Mouse (Mus musculus): ENCODE measurements around the gene Ptprh.

Ptprh gene

GRCm38 (mm10) chr7:4603873-4604272 lies at the start of gene Ptprh:
Gene Ptprh (minus strand): TSS chr7:4604041.
- DNase-seq: no peak

GRCm38 (mm10) chr7:4653351-4653750 lies 49.5 kb upstream of the Ptprh start:
- no peak for DNase-seq

- peak in 1 of 2 experiments; percentile 1 for DNase-seq
Observed at GRCm38 (mm10) chr7:4652726-4653125, 48.9 kb upstream of the Ptprh start.

- peak in 1 of 2 experiments; percentile 2 for DNase-seq
Observed at GRCm38 (mm10) chr7:4651581-4651980, 47.7 kb upstream of the Ptprh start.

GRCm38 (mm10) chr7:4647992-4648391 lies 44.2 kb upstream of the Ptprh start:
- peak in 1 of 2 experiments; percentile 1 for DNase-seq

GRCm38 (mm10) chr7:4647291-4647690 lies 43.5 kb upstream of the Ptprh start:
- DNase-seq: peak in 1 of 2 experiments; percentile 3

- peak in 1 of 2 experiments; percentile 2 for DNase-seq
Observed at GRCm38 (mm10) chr7:4646806-4647205, 43.0 kb upstream of the Ptprh start.

- DNase-seq: no peak
Observed at GRCm38 (mm10) chr7:4643225-4643624, 39.4 kb upstream of the Ptprh start.

GRCm38 (mm10) chr7:4641956-4642355 lies 38.1 kb upstream of the Ptprh start:
- no peak for DNase-seq

- DNase-seq: no peak
Observed at GRCm38 (mm10) chr7:4641155-4641554, 37.3 kb upstream of the Ptprh start.

GRCm38 (mm10) chr7:4636179-4636578 lies 32.3 kb upstream of the Ptprh start:
- DNase-seq: no peak

- DNase-seq: no peak
Observed at GRCm38 (mm10) chr7:4631031-4631430, 27.2 kb upstream of the Ptprh start, which contains the start of gene Tmem86b. Gene Tmem86b (minus strand): TSS chr7:4631422.

GRCm38 (mm10) chr7:4630198-4630597 lies 26.4 kb upstream of the Ptprh start:
- no peak for DNase-seq

GRCm38 (mm10) chr7:4629586-4629985 lies 25.7 kb upstream of the Ptprh start:
- DNase-seq: peak; percentile 49 to 62

- DNase-seq: no peak
Observed at GRCm38 (mm10) chr7:4625928-4626327, 22.1 kb upstream of the Ptprh start.

GRCm38 (mm10) chr7:4624343-4624742 lies 20.5 kb upstream of the Ptprh start:
- DNase-seq: peak in 1 of 2 experiments; percentile 36

GRCm38 (mm10) chr7:4623544-4624189 lies 19.8 kb upstream of the Ptprh start:
- peak; percentile 59 to 80 for DNase-seq

- no peak for DNase-seq
Observed at GRCm38 (mm10) chr7:4619979-4620378, 16.1 kb upstream of the Ptprh start.

- DNase-seq: no peak
Observed at GRCm38 (mm10) chr7:4613740-4614403, 10.0 kb upstream of the Ptprh start.

- no peak for DNase-seq
Observed at GRCm38 (mm10) chr7:4612956-4613355, 9.1 kb upstream of the Ptprh start.

- DNase-seq: no peak
Observed at GRCm38 (mm10) chr7:4612386-4612785, 8.5 kb upstream of the Ptprh start.

- peak; percentile 84 to 90 for DNase-seq
Observed at GRCm38 (mm10) chr7:4611921-4612341, 8.1 kb upstream of the Ptprh start.

- DNase-seq: peak; percentile 91 to 92
Observed at GRCm38 (mm10) chr7:4611511-4611910, 7.7 kb upstream of the Ptprh start.

GRCm38 (mm10) chr7:4608002-4608401 lies 4.2 kb upstream of the Ptprh start:
- no peak for DNase-seq

Data from cerebellum, postnatal 25 days (tissue).